Mouse (Mus musculus) megakaryocyte, adult 5-6 weeks (primary cell): ENCODE measurements around the gene Fam219a. TPM values are rescaled to one million over a fixed set of nuclear protein-coding genes. Genes with fewer than 3 reads are reported as not detected.

Source experiments
- ATAC-seq: 2 replicates; pipeline ENCODE4 v1.8.0; 2016; ENCODE audit warnings: mild to moderate bottlenecking, inconsistent platforms; ENCODE audit not compliant: poor library complexity, severe bottlenecking
- total RNA-seq, 2 experiments: library from RNA; stranded (forward) in 1 of 2; stranded (reverse) in 1 of 2; fragments of 153-499, 151-499 nt in 1 of 2; fragments of 221-1000, 200-1000 nt in 1 of 2; gene quantifications; 2 replicates each; pipeline versions ENCODE4 v1.2.3 to v1.2.4; 2015 to 2017

The Fam219a gene
- total RNA-seq, 2 experiments from 2014 or later: 3.1 to 6.1 TPM

GRCm38 (mm10) chr4:41506906-41507305, 62.4 kb downstream of the Fam219a start:
- peak; percentile 72 for ATAC-seq

- ATAC-seq: 0 out of 2 replicates have a peak, but pooled peaks have one; percentile 11
Measured at GRCm38 (mm10) chr4:41506156-41506555, 63.2 kb downstream of the Fam219a start.

GRCm38 (mm10) chr4:41505131-41505551, 64.2 kb downstream of the Fam219a start:
- ATAC-seq: no peak

GRCm38 (mm10) chr4:41504325-41504724, 65.0 kb downstream of the Fam219a start:
- no peak for ATAC-seq

GRCm38 (mm10) chr4:41502986-41503412, 66.3 kb downstream of the Fam219a start, which contains the start of gene AI464131:
TSS of gene AI464131 (minus strand) at chr4:41503076.
- peak; percentile 88 for ATAC-seq

- ATAC-seq: 0 out of 2 replicates have a peak, but pooled peaks have one; percentile 2
Measured at GRCm38 (mm10) chr4:41502171-41502940, 67.0 kb downstream of the Fam219a start.

GRCm38 (mm10) chr4:41500787-41501186, 68.6 kb downstream of the Fam219a start:
- no peak for ATAC-seq

- no peak for ATAC-seq
Measured at GRCm38 (mm10) chr4:41499619-41500018, 69.7 kb downstream of the Fam219a start.

- ATAC-seq: no peak
Measured at GRCm38 (mm10) chr4:41498921-41499391, 70.4 kb downstream of the Fam219a start.

GRCm38 (mm10) chr4:41497995-41498845, 71.1 kb downstream of the Fam219a start:
- no peak for ATAC-seq

GRCm38 (mm10) chr4:41497579-41497978, 71.8 kb downstream of the Fam219a start:
- no peak for ATAC-seq

GRCm38 (mm10) chr4:41497046-41497445, 72.3 kb downstream of the Fam219a start:
- ATAC-seq: no peak

- no peak for ATAC-seq
Measured at GRCm38 (mm10) chr4:41495850-41496249, 73.5 kb downstream of the Fam219a start.

- no peak for ATAC-seq
Measured at GRCm38 (mm10) chr4:41495076-41495475, 74.3 kb downstream of the Fam219a start.

GRCm38 (mm10) chr4:41494378-41494777, 75.0 kb downstream of the Fam219a start:
- no peak for ATAC-seq

GRCm38 (mm10) chr4:41493464-41494116, 75.7 kb downstream of the Fam219a start:
- ATAC-seq: no peak

GRCm38 (mm10) chr4:41492951-41493350, 76.4 kb downstream of the Fam219a start:
- ATAC-seq: no peak

GRCm38 (mm10) chr4:41481601-41482017, 87.7 kb downstream of the Fam219a start:
- no peak for ATAC-seq

- ATAC-seq: no peak
Measured at GRCm38 (mm10) chr4:41480254-41480653, 89.1 kb downstream of the Fam219a start.

GRCm38 (mm10) chr4:41479456-41479804, 89.9 kb downstream of the Fam219a start:
- ATAC-seq: no peak
